Mouse (Mus musculus) lung, postnatal 0 days (tissue): ENCODE results near the gene Gm128. TPM values are rescaled to one million over a fixed set of nuclear protein-coding genes. Genes with fewer than 3 reads are reported as not detected.

Experiments used
- ATAC-seq: fragments of 200-750 bp; cut with Nextera tagmentation; 2 replicates; pipeline ENCODE4 v1.8.0; 2017; ENCODE audit warnings: moderate library complexity
- DNase-seq: peaks from one replicate; pipeline ENCODE4 v3.0.0-alpha.2; 2016; ENCODE audit warnings: low spot score
- H3K27ac ChIP-seq: fragments of 300-500 bp; sonication (generic); 2 replicates; pipeline ENCODE4 v1.5.1; 2014; ENCODE audit warnings: antibody characterized with exemption, mild to moderate bottlenecking, low read length, mixed read lengths
- H3K27me3 ChIP-seq: fragments of 300-500 bp; sonication (generic); replicated peaks from 2 replicates; pipeline ENCODE4 v1.6.1; 2014; ENCODE audit warnings: low read length, mixed read lengths; ENCODE audit not compliant: insufficient read depth
- H3K36me3 ChIP-seq: fragments of 300-500 bp; sonication (generic); 2 replicates; pipeline ENCODE4 v1.6.1; 2014; ENCODE audit warnings: low read length, mixed read lengths; ENCODE audit not compliant: insufficient read depth
- H3K4me1 ChIP-seq: fragments of 300-500 bp; sonication (generic); 2 replicates; pipeline ENCODE4 v1.6.1; 2014; ENCODE audit warnings: antibody characterized with exemption, low read depth, low read length, mixed read lengths; ENCODE audit not compliant: insufficient read depth
- H3K4me2 ChIP-seq: fragments of 300-500 bp; sonication (generic); replicated peaks from 2 replicates; pipeline ENCODE4 v1.6.1; 2014; ENCODE audit warnings: low read depth, mild to moderate bottlenecking, low read length, moderate library complexity, mixed read lengths
- H3K4me3 ChIP-seq: fragments of 300-500 bp; sonication (generic); 2 replicates; pipeline ENCODE4 v1.5.1; 2014; ENCODE audit warnings: low read depth, low read length
- H3K9ac ChIP-seq: fragments of 300-500 bp; sonication (generic); replicated peaks from 2 replicates; pipeline ENCODE4 v1.6.1; 2014; ENCODE audit warnings: low read depth, mild to moderate bottlenecking
- H3K9me3 ChIP-seq: fragments of 300-500 bp; sonication (generic); 2 replicates; pipeline ENCODE4 v1.6.1; 2016; ENCODE audit warnings: low read length, mixed read lengths
- CTCF ChIP-seq: IDR thresholded peaks from 2 replicates; pipeline ENCODE4 v1.5.1; 2016; ENCODE audit warnings: antibody characterized with exemption, mild to moderate bottlenecking
- EP300 ChIP-seq: IDR thresholded peaks from 2 replicates; pipeline ENCODE4 v1.6.1; 2016; ENCODE audit warnings: antibody characterized with exemption, mild to moderate bottlenecking, control low read depth
- WGBS: fragments of 180-500 bp; shearing (Covaris S2); extraction: QIAGEN DNeasy Blood & Tissue Kit; methylation state at CpG from one replicate; pipeline ENCODE4 v1.1.7; 2014; 5-methylcytosine and 5-hydroxymethylcytosine counted together
- polyA plus RNA-seq: library from polyadenylated mRNA; unstranded; fragments of >200 nt; fragmentation: Nextera tagmentation; extraction: Ambion mirVana; gene quantifications from 2 replicates; pipeline ENCODE4 v1.2.1, GENCODE M21; 2015

Gene Gm128
- polyA plus RNA-seq, 1 experiment from 2014 or later = 1.5 TPM

- ATAC-seq = peak; percentile 81
- Histone ChIP-seq H3K4me1 (no peaks in the 10 kb centered on the region), H3K9ac (no peak overlapping the region), H3K36me3 (peaks cover 29% of the 10 kb centered on the region), H3K4me2 (no peak overlapping the region), H3K27ac (no peak overlapping the region), H3K27me3 (no peaks in the 10 kb centered on the region), H3K9me3 (no peaks in the 10 kb centered on the region), H3K4me3 (no peak overlapping the region)
- TF ChIP-seq CTCF = peak; percentile 86
- TF ChIP-seq EP300 = no peak
- 43% methylated on average over 11 of the region's 11 CpGs for WGBS
- DNase-seq = peak; percentile 67
These were observed 21.8 kb upstream of the Gm128 start for GRCm38 (mm10) chr3:95263089-95263739.

GRCm38 (mm10) chr3:95261975-95262374 lies 20.6 kb upstream of the Gm128 start:
- Histone ChIP-seq H3K4me1 (no peaks in the 10 kb centered on the region), H3K9me3 (no peaks in the 10 kb centered on the region), H3K4me3 (no peak overlapping the region), H3K36me3 (peaks cover 32% of the 10 kb centered on the region), H3K4me2 (no peak overlapping the region), H3K27me3 (no peaks in the 10 kb centered on the region), H3K27ac (no peak overlapping the region), H3K9ac (no peak overlapping the region)
- no peak for DNase-seq
- ATAC-seq = no peak
- TF ChIP-seq CTCF = no peak
- 89% methylated on average over 4 of the region's 4 CpGs for WGBS

GRCm38 (mm10) chr3:95256931-95257330 lies 15.5 kb upstream of the Gm128 start:
- no peak for TF ChIP-seq CTCF
- TF ChIP-seq EP300 = no peak
- Histone ChIP-seq H3K27me3 (no peaks in the 10 kb centered on the region), H3K4me3 (no peak overlapping the region), H3K4me2 (no peak overlapping the region), H3K4me1 (no peaks in the 10 kb centered on the region), H3K36me3 (peaks cover 47% of the 10 kb centered on the region), H3K9ac (no peak overlapping the region), H3K27ac (no peak overlapping the region), H3K9me3 (no peaks in the 10 kb centered on the region)
- no peak for DNase-seq
- WGBS = 84% methylated on average over 5 of the region's 5 CpGs
- ATAC-seq = no peak

GRCm38 (mm10) chr3:95250783-95251424 lies 9.5 kb upstream of the Gm128 start, which contains the start of gene Bnipl:
Gene Bnipl, minus strand, starts transcription at chr3:95251193.
- H3K9me3 ChIP-seq = no peaks in the 10 kb centered on the region
- WGBS = 27% methylated on average over 7 of the region's 7 CpGs
- TF ChIP-seq CTCF (no peak), EP300 (no peak)
- DNase-seq = peak; percentile 56
- no peaks in the 10 kb centered on the region for H3K27me3 ChIP-seq
- H3K4me3 ChIP-seq = no peak within 1 kb of the TSS
- H3K9ac ChIP-seq = no peak within 1 kb of the TSS
- ATAC-seq = peak; percentile 77
- H3K4me1 ChIP-seq = no peaks in the 10 kb centered on the region
- H3K27ac ChIP-seq = 0 out of 2 replicates have a peak within 1 kb of the TSS, but pooled peaks have one; percentile 5
- H3K36me3 ChIP-seq = peaks cover 13% of the 10 kb centered on the region
- no peak within 1 kb of the TSS for H3K4me2 ChIP-seq

GRCm38 (mm10) chr3:95250361-95250760 lies 9.0 kb upstream of the Gm128 start:
- ATAC-seq = no peak
- Histone ChIP-seq H3K9me3 (no peaks in the 10 kb centered on the region), H3K9ac (no peak overlapping the region), H3K27ac (no peak overlapping the region), H3K27me3 (no peaks in the 10 kb centered on the region), H3K4me3 (no peak overlapping the region), H3K4me1 (no peaks in the 10 kb centered on the region), H3K36me3 (peaks cover 8% of the 10 kb centered on the region), H3K4me2 (no peak overlapping the region)
- no peak for TF ChIP-seq CTCF
- TF ChIP-seq EP300 = no peak
- DNase-seq = peak; percentile 4
- WGBS = 71% methylated on average over 5 of the region's 5 CpGs

- 46% methylated on average over 1 of the region's 1 CpGs for WGBS
- no peaks in the 10 kb centered on the region for H3K27me3 ChIP-seq
- no peak overlapping the region for H3K4me2 ChIP-seq
- no peak for ATAC-seq
- H3K4me3 ChIP-seq = no peak overlapping the region
- no peaks in the 10 kb centered on the region for H3K36me3 ChIP-seq
- H3K4me1 ChIP-seq = no peaks in the 10 kb centered on the region
- no peak overlapping the region for H3K9ac ChIP-seq
- H3K9me3 ChIP-seq = no peaks in the 10 kb centered on the region
- no peak for DNase-seq
- H3K27ac ChIP-seq = no peak overlapping the region
- TF ChIP-seq EP300 = no peak
- no peak for TF ChIP-seq CTCF
These were observed 6.4 kb upstream of the Gm128 start for GRCm38 (mm10) chr3:95247660-95248336.
